Mouse (Mus musculus) left cerebral cortex, adult 2 months (tissue): ENCODE results near the gene Wdr89. TPM values are rescaled to one million over a fixed set of nuclear protein-coding genes. Genes with fewer than 3 reads are reported as not detected.
"Not testable (repeated sequence)": the region's sequence is repeated elsewhere in the genome, so short reads cannot be mapped to it uniquely, and the experiment has no call there.

Experiments
- DNase-seq, 2 experiments: peaks; one replicate each; pipeline ENCODE4 v3.0.0; 2021 to 2022; ENCODE audit warnings: low spot score in 2 of 2, mixed read lengths in 1 of 2; ENCODE audit errors: extremely low spot score in 1 of 2
- H3K27ac ChIP-seq: fragments of 200-600 bp; 2 replicates; pipeline ENCODE4 v1.8.1; 2022
- H3K4me3 ChIP-seq: fragments of 200-600 bp; 2 replicates; pipeline ENCODE4 v1.8.1; 2022
- CTCF ChIP-seq: fragments of 200-600 bp; IDR thresholded peaks from 2 replicates; pipeline ENCODE4 v1.8.1; 2022; ENCODE audit warnings: antibody characterized with exemption, mild to moderate bottlenecking, moderate library complexity
- intact Hi-C: fragments of 180-260 bp; cut with DNase I; formaldehyde crosslinking; loops from one replicate; pipeline ENCODE4 v1.15.1; 2025
- total RNA-seq, 2 experiments: library from RNA; stranded (reverse); gene quantifications; 2 replicates each; pipeline ENCODE4 v1.2.3; 2021

Gene Wdr89
- total RNA-seq, 2 experiments from 2014 or later: 2.3 to 3.7 TPM

DNA sequence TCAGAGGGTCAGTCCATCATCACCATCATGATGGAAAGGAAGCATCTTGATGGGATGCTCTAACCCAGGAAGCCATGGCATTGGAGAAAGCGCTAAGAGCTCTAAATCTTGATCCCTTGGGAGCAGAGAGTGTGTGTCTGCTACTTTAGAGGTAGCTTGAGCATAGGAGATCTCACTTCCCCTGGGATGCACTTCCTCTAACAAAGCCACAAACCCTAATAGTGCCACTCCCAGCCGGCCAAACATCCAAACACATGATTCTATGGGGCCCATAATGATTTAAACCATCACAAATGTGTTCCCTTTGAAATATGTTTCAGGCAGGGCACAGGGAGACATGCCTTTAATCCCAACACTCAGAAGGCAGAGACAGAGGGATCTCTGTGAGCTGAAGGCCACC, 19.7 kb upstream of the Wdr89 start:
- DNase-seq: no peak
- no peak for TF ChIP-seq CTCF
- intact Hi-C loops: no loop called here
- no peak overlapping the region for H3K4me3 ChIP-seq
- no peak overlapping the region for H3K27ac ChIP-seq

DNA sequence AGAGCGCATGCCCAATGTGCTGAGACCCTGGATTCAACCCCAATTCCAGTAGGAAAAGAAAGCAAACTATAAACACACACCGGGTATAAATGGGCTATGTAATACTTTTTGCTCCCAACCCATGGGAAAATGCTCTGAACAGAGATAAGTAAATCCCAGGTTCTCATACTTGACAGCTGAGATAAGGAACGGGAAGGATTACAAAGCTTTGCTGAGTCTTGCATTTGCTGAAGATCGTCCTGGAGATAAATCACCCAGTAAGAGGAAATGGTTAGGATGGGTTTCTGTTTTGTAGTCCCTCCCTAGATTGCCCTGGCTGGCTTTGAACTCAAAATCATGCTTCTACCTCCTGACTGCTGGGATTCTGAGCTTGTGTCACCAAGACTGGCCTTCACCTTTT, 18.0 kb upstream of the Wdr89 start:
- Histone ChIP-seq H3K4me3 (no peak overlapping the region), H3K27ac (no peak overlapping the region)
- no peak for TF ChIP-seq CTCF
- intact Hi-C loops: no loop called here
- DNase-seq: no peak

DNA sequence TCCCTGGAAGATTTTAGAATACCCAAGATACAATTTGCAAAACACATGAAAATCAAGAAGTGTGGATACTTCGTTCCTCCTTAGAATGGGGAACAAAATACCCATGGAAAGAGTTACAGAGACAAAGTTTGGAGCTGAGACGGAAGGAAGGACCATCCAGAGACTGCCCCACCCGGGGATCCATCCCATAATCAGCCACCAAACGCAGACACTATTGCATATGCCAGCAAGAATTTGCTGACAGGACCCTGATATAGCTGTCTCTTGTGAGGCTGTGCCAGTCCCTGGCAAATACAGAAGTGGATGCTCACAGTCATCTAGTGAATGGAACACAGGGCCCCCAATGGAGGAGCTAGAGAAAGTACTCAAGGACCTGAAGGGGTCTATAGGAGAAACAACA, 14.7 kb upstream of the Wdr89 start:
- intact Hi-C loops, H3K4me3 ChIP-seq, H3K27ac ChIP-seq, DNase-seq: not testable (repeated sequence)

DNA sequence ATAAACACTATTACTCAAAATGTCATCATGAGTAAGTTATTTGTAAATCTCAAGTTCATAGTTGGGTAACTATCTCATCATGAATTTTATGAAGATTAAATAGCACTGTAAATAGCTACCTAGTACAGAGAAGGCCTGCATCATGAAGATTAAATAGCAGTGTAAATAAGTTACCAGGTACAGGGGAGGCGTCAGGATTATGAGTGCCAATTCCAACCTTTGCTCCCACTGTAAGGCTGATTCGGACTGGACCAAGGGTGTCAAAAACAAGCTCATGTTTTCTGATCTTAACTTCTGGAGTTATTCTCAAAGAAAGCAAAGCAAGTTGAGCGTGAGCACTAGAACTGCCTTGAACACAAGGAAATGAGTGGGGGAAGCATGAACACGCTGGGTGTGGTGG, 14.3 kb upstream of the Wdr89 start:
- DNase-seq: no peak
- Histone ChIP-seq H3K4me3 (no peak overlapping the region), H3K27ac (no peak overlapping the region)
- no peak for TF ChIP-seq CTCF
- intact Hi-C loops: no loop called here

DNA sequence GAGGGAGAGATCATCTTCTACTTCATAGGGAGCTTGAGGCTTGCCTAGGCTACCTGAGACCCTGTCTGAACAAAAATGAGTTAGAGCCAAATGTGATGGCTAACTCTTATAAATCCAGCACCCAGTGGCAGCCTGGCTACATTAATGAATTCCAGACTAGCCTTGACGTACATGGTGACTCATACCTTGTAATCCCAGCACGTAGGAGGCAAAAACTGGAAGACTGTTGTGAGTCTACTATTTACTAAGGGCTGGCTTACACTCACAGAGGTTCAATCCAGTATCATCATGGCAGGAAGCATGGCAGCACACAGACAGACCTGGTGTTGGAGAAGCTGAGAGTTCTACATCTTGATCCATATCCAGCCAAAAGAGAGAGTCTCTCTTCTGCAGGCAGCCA, 13.5 kb upstream of the Wdr89 start:
- no peak for DNase-seq
- TF ChIP-seq CTCF: no peak
- no peak overlapping the region for H3K4me3 ChIP-seq
- H3K27ac ChIP-seq: no peak overlapping the region
- intact Hi-C loops: no loop called here

DNA sequence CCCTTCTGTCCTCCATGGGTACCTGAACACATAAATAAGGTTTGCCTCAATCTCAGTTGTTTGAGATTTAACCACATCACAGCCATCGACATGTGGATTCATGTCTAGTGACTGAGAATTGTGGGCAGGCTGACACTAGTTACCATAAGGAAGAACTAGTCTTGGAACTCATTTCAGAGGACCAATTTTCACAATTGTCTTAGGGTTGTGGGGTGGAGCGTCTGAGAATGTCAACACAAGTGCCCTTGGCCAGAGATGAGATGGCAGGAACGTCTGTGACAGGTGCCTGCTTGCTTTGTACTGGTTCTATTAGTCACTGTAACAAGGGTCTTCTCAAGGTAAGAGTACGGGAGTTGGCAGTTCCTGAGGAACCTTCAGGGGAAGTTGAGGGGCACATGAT, 11.8 kb upstream of the Wdr89 start:
- no peak for TF ChIP-seq CTCF
- intact Hi-C loops: no loop called here
- Histone ChIP-seq H3K27ac (no peak overlapping the region), H3K4me3 (no peak overlapping the region)
- DNase-seq: no peak

DNA sequence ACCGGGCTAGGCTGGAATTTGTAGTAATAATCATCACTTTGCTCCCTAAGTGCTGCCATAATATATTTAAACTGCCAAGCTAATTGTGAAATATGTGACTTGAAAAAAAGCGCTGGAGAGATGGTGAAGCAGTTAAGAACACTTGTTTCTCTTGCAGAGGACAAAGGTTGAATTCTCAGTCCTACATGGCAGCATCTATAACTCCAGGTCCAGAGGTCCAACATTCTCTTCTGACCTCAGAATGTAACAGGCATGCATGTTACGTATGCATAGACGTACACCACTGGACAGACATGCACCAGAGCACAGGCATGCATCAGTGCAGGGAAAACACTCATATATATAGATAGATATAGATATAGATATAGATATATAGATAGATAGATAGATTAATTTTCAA, 9.1 kb upstream of the Wdr89 start:
- intact Hi-C loops: loop anchor here (5.0 kb wide), 1 partner anchor 94 kb away; no protein-coding TSS in a partner anchor

DNA sequence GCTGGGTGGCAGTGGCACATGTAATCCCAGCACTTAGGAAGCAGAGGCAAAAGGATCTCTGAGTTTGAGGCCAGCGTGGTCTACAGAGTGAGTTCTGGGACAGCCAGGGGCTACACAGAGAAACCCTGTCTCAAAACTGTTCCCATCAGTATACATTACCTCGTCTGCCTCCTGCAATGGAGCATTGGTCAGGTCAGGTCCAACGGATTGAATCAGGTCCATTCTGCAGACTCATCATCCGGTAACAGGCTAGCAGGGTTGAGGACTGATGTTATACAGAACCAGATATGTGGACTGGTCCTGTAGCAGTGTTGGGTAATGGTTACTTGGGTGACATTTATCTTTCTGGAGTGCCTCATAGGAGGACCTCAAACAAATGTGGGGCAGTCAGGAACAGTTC, 3.3 kb upstream of the Wdr89 start:
- Histone ChIP-seq H3K4me3 (no peak overlapping the region), H3K27ac (no peak overlapping the region)
- no peak for DNase-seq
- TF ChIP-seq CTCF: no peak
- intact Hi-C loops: no loop called here

More for the DNA sequence above, 9.1 kb upstream of the Wdr89 start:
- TF ChIP-seq CTCF: no peak
- no peak overlapping the region for H3K27ac ChIP-seq
- DNase-seq: no peak
- no peak overlapping the region for H3K4me3 ChIP-seq

DNA sequence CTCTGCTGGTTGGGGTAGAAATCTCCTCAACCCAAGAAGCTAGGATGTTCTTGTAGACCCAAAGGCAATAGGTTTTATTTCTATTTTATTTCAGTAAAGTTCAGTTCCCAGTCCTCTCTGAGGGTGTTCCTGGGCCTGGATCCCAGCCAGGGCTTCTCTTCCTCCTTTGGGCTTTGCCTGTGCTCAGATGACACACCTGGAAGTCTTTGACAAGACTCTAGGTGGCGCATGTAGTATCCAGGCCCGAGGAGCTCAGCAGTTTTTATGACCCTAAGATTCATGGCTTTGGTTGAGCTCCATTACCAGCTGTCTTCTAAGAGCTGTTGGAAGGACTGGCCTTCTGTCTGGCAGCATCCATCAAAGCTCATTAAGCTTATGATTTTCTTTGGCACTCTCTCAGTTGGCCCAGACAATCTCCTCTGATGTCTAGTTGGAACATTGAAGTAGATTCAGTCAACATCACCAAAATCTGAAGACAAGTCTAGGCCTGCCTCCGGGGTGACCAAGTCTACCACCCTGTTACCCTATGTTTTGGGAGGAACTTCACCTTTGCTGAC, 2.5 kb upstream of the Wdr89 start:
- Histone ChIP-seq H3K27ac (no peak overlapping the region), H3K4me3 (no peak overlapping the region)
- intact Hi-C loops: no loop called here
- TF ChIP-seq CTCF: no peak; the same call in 1 of the 2 replicates
- no peak for DNase-seq

DNA sequence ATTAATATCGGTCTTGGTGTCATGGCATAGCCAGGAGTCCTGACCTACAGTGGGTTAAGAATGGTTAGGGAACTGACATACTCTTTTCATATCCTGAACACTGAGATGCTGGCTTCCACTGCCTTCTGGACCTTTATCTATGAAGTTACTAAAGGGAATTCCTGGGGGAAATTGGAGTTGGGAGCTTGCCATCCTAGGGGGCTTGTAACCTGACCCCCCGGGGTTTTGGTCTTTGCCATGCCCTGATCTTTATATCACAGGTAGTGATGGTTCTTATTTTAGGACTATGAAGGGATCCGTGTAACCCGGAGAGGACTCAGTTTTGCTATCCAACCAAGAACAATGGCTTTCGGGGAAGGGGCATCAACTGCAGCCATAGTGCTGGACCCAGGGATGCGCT, 1.3 kb upstream of the Wdr89 start:
- Histone ChIP-seq H3K27ac (no peak overlapping the region), H3K4me3 (peak overlapping the region; percentile 79)
- intact Hi-C loops: no loop called here
- no peak for DNase-seq
- no peak for TF ChIP-seq CTCF

DNA sequence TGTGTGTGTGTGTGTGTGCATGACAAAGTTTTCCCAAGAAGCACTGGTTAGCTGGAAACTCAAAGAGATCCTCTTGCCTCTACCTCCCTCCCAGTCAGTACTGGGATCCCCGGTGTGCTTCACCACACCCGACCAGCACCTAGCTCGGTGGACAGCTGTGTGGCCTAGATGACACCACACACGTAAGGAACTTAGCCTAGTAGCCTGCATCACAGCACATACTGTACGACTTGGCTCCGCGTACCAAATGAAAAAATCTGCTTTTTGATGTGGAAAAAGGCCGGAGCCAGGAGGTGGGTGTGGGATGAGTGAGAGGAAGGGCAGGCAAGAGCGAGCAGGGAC, 450 bp downstream of the Wdr89 start:
- no peak for DNase-seq
- intact Hi-C loops: loop anchor here (1.0 kb wide), 2 partner anchors 66 to 73 kb away; partner anchors contain the start of genes Ppp2r5e and Sgpp1

DNA sequence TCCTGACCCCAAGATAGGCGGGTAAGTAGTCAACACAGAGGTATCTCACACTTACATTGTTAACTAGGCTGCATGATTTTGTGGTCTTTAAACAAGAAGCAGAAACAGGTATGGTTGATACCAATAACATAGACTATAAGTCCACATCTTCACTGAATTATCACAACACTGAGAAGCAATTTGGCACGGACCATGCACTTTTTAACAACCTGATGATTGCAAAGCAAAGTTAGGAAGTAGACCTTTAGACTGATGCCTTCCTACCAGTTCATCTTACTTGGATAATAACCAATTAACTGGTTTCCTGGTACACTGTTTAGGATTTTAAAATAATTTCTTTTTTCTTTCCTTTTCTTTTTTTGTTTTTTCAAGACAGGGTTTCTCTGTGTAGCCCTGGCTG, 1.1 kb downstream of the Wdr89 start:
- no peak for DNase-seq
- intact Hi-C loops: no loop called here
- Histone ChIP-seq H3K4me3 (no peak overlapping the region), H3K27ac (no peak overlapping the region)
- TF ChIP-seq CTCF: no peak

More for the DNA sequence above, 450 bp downstream of the Wdr89 start:
- TF ChIP-seq CTCF: no peak
- Histone ChIP-seq H3K4me3 (peak overlapping the region; percentile 62), H3K27ac (peak overlapping the region; percentile 71)

DNA sequence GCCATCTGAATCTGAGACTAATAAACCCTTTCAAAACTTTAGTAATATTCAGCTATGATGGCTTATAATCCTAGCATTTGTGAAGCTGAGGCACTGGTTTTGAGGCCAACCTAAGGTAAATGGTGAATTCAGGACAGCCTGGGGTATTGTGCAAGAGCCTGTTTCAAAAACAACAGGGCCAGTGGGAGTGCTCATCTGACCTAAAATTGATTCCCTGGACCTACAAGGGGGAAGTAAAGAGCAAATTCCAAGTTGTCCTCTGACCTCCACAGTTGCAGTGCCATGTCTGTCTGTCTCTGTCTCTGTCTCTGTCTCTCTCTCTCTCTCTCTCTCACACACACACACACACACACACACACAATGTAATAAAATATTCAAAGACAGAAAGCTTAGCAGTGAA, 2.4 kb downstream of the Wdr89 start:
- DNase-seq: no peak
- TF ChIP-seq CTCF: no peak
- intact Hi-C loops: no loop called here

DNA sequence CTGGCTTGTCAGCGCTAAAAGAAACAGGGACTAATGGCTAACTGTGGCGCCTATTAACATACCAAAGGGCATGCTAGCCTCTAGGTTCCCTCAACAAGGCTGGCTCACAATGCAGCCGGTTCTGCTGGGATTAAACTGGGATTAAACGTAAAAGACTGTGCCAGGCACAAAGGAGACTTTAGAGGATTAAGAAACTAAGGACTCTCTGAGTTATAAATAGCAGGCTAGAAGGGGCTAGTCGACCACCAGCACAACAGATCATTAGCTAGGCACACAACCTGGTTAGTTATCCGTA, 4.9 kb downstream of the Wdr89 start:
- no peak for TF ChIP-seq CTCF
- DNase-seq: no peak
- intact Hi-C loops: loop anchor here (5.0 kb wide), 1 partner anchor 1342 kb away; no protein-coding TSS in a partner anchor
- H3K27ac ChIP-seq: no peak overlapping the region
- H3K4me3 ChIP-seq: no peak overlapping the region

More for the DNA sequence above, 2.4 kb downstream of the Wdr89 start:
- Histone ChIP-seq H3K4me3 (no peak overlapping the region), H3K27ac (no peak overlapping the region)
